Mouse (Mus musculus): ENCODE measurements around the gene Ddx19a. TPM values are rescaled to one million over a fixed set of nuclear protein-coding genes. Genes with fewer than 3 reads are reported as not detected.
"Not testable (repeated sequence)": the region's sequence is repeated elsewhere in the genome, so short reads cannot be mapped to it uniquely, and the experiment has no call there.

The Ddx19a gene
- polyA plus RNA-seq, 1 experiment from 2014 or later: 22.2 TPM

DNA sequence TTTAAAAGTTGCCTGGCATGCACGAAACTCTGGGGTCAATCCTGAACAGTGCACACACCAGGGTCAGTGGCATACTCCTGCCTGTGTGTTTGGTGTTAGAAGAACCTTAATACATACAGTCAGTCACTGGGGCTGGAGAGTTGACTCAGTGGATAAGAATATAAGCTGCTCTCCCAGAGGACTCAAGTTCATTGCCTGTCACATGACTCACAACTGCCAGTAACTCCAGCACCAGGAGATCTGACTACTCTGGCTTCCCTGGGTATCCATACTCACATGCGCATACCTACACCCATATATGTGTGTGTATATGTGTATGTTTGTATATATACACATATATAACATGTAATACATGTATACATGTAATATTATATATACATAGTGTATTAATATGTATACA lies 34.5 kb downstream of the Ddx19a start:
- no peaks in the 10 kb centered on the region for H3K27me3 ChIP-seq (ENCODE audit: insufficient read depth, poor library complexity, severe bottlenecking)
- no peaks in the 10 kb centered on the region for H3K4me1 ChIP-seq (replicated peaks)
- no peak overlapping the region for H3K4me3 ChIP-seq
- no peak overlapping the region for H3K27ac ChIP-seq
- no peak for DNase-seq (ENCODE audit: low spot score)
- WGBS: 92% methylated on average over 2 of the region's 2 CpGs
- H3K36me3 ChIP-seq: peaks cover 82% of the 10 kb centered on the region
- H3K9me3 ChIP-seq: no peaks in the 10 kb centered on the region

DNA sequence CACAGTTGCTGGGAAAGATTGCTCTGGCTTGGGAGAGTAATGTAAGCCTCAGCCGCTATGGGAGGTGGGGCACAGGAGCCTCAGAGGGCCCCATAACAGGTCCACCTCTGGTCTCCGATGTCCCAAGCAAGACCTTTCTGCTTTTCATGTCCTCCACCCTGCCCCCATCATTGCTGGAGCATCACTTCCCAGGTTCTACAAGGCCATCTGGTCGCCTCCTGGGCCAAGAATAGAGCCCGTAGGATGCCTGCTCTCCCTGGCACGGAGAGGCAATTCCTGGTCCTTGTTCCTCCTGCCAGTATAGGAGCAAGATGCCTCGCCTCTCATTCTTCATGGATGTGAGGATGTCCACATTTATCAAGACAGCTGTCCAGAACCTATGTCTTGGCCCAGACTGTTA lies 37.7 kb downstream of the Ddx19a start:
- no peak for DNase-seq (ENCODE audit: low spot score)
- peaks cover 71% of the 10 kb centered on the region for H3K36me3 ChIP-seq
- no peak overlapping the region for H3K27ac ChIP-seq
- no peak overlapping the region for H3K4me3 ChIP-seq
- no peaks in the 10 kb centered on the region for H3K27me3 ChIP-seq (ENCODE audit: insufficient read depth, poor library complexity, severe bottlenecking)
- peaks cover 4% of the 10 kb centered on the region for H3K4me1 ChIP-seq (replicated peaks)
- 97% methylated on average over 6 of the region's 6 CpGs for WGBS
- no peaks in the 10 kb centered on the region for H3K9me3 ChIP-seq

DNA sequence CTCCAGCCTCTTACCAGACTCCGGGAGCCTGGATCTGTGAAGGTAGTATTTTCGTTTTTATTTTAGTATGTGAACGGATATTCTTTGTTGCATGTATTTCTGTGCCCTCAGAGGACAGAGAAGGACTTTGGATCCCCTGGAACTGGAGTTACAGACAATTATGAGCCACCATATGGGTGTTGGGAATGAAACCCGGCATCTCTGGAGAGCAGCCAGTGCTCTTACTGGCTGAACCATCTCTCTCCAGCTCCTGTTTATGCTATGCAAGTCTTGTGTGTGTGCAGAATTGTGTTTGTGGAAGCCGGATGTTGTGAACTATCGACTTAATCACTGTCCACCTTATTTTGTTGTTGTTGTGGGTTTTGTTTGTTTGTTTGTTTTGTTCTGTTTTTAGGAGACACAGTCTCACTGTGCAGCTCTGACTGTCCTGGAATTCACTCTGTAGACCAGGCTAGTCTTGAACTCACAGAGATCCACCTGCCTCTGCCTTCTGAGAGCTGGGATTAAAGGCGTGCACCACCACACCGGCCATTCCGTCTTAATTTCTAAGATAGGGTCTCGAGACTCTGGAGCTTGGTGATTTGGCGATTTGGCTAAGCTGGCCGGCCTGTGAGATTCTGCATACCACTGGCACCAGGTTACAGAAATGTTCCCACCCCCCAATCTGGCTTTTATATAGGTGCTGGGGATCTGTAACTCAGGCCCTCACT lies 38.4 kb downstream of the Ddx19a start:
- Histone ChIP-seq H3K4me3 (no peak overlapping the region), H3K27ac (no peak overlapping the region), H3K36me3 (peaks cover 70% of the 10 kb centered on the region), H3K27me3 (ENCODE audit: insufficient read depth, poor library complexity, severe bottlenecking) (no peaks in the 10 kb centered on the region), H3K4me1 (replicated peaks) (peaks cover 4% of the 10 kb centered on the region), H3K9me3 (no peaks in the 10 kb centered on the region)
- DNase-seq (ENCODE audit: low spot score): no peak
- 94% methylated on average over 12 of the region's 12 CpGs for WGBS

DNA sequence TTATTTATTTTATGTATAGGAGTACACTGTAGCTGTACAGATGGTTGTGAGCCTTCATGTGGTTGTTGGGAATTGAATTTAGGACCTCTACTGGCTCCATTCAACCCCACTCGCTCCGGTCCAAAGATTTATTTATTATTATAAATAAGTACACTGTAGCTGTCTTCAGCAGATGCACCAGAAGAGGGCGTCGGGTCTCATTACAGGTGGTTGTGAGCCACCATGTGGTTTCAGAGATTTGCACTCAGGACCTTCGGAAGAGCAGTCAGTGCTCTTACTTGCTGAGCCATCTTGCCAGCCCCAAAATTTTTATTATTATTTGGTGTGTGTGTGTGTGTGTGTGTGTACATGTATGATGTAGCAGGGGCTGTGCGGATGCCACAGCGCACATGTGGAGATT lies 39.0 kb downstream of the Ddx19a start:
- H3K9me3 ChIP-seq; H3K27me3 ChIP-seq (ENCODE audit: insufficient read depth, poor library complexity, severe bottlenecking); H3K4me3 ChIP-seq; H3K27ac ChIP-seq; DNase-seq (ENCODE audit: low spot score); H3K4me1 ChIP-seq (replicated peaks): not testable (repeated sequence)
- WGBS: 94% methylated on average over 7 of the region's 7 CpGs
- H3K36me3 ChIP-seq: peaks cover 70% of the 10 kb centered on the region

DNA sequence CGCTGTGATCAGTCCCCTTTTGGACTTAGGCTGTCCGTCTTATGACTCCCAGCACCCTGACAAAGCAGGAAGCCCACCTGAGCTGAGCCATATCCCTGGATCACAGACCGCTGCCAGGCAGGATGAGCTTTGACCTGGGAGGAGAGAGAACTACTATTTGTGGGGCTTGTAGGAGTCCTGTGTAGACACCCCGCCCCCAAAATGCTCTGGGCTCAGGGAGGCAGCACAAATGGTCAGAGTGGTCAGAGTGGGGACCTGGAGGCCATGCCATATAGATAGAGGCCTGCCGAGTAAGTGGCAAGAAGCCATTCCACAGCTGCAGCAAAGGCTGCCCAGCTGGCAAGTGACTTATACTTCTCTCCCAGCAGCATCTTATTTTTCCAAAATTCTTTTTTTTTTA lies 39.5 kb downstream of the Ddx19a start:
- no peak overlapping the region for H3K27ac ChIP-seq
- peaks cover 4% of the 10 kb centered on the region for H3K4me1 ChIP-seq (replicated peaks)
- no peak overlapping the region for H3K4me3 ChIP-seq
- H3K9me3 ChIP-seq: no peaks in the 10 kb centered on the region
- WGBS: 94% methylated on average over 5 of the region's 5 CpGs
- peaks cover 71% of the 10 kb centered on the region for H3K36me3 ChIP-seq
- H3K27me3 ChIP-seq (ENCODE audit: insufficient read depth, poor library complexity, severe bottlenecking): no peaks in the 10 kb centered on the region
- DNase-seq (ENCODE audit: low spot score): no peak

DNA sequence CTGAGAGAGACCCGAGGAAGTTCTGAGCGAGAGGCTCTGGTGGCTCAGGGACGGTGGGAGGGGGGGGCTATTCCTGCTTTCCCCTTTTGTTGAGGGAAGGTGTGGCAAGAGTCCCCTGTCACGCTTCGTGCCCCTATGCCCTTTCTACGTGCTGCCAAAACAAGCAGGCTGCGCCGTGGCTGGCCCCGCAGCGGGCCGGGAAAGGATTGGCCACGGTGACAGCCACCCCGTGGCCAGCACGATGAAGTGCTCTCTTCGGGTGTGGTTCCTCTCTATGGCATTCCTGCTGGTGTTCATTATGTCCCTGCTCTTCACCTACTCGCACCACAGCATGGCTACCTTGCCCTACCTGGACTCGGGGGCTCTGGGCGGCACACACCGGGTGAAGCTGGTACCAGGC lies 40.1 kb downstream of the Ddx19a start:
- H3K36me3 ChIP-seq: peaks cover 70% of the 10 kb centered on the region
- H3K4me3 ChIP-seq: no peak overlapping the region
- no peak overlapping the region for H3K27ac ChIP-seq
- H3K27me3 ChIP-seq (ENCODE audit: insufficient read depth, poor library complexity, severe bottlenecking): no peaks in the 10 kb centered on the region
- no peaks in the 10 kb centered on the region for H3K9me3 ChIP-seq
- WGBS: 93% methylated on average over 19 of the region's 19 CpGs
- peaks cover 4% of the 10 kb centered on the region for H3K4me1 ChIP-seq (replicated peaks)
- no peak for DNase-seq (ENCODE audit: low spot score)

DNA sequence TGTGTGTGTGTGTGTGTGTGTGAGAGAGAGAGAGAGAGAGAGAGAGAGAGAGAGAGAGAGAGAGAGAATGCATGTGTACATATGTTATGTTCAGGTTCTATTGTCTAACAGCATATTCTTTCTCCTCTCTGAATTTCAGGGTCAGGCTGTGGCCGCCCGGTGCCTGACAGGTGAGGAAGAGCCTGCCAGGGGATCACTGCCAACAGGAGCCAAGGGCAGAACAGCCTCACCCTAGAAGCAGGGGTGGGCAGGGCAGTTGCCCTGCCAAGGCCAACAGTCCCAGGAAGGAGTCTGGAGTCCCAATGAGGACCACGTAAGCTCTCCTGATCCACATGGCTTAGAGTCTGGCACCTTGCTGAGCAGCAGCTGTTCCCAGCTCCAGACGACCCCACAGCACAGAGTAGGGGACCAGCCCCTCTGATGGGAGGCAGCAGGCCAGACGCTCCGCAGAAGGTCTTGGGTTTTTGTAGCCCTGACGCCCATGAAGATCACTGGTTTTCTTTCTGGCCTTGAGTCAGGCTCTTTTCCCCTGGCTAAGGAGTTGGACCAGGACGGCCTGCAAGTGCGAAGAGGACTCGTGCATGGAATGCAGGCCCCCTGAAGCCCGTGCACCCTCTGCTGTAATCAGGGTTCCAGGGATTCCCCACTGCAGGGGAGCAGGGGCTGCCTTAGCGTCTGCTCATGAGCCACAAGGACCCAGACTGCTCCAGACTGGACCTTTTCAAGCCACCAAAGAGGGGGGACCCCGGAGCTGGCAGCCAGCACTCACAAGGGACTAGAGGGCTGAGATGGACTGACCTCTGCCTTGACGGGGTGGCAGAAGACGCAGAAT lies 40.8 kb downstream of the Ddx19a start:
- DNase-seq (ENCODE audit: low spot score): no peak
- H3K9me3 ChIP-seq: no peaks in the 10 kb centered on the region
- H3K27me3 ChIP-seq (ENCODE audit: insufficient read depth, poor library complexity, severe bottlenecking): no peaks in the 10 kb centered on the region
- WGBS: 89% methylated on average over 15 of the region's 15 CpGs
- H3K27ac ChIP-seq: no peak overlapping the region
- peaks cover 69% of the 10 kb centered on the region for H3K36me3 ChIP-seq
- H3K4me1 ChIP-seq (replicated peaks): peaks cover 4% of the 10 kb centered on the region
- no peak overlapping the region for H3K4me3 ChIP-seq

DNA sequence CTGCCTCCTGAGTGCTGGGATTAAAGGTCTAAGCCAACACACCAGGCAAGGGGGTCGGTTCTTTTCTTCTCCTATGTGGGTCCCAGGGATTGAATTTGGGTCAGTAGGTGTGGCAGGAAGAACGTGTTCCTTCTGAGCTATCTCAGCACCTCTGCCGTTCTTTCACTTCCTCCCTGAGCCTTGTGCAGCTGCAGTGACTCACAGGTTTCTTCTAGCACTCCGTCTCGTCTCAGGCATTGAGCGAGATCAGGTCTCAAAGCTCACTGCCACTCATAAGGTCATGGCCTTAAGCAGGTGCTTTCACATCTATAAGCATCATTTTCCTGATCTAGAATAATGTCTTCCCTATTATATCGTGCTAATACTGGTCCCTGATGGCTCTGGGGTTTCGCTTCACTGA lies 42.8 kb downstream of the Ddx19a start:
- Histone ChIP-seq H3K27me3 (ENCODE audit: insufficient read depth, poor library complexity, severe bottlenecking) (no peaks in the 10 kb centered on the region), H3K4me3 (no peak overlapping the region), H3K27ac (no peak overlapping the region), H3K36me3 (peaks cover 62% of the 10 kb centered on the region), H3K9me3 (no peaks in the 10 kb centered on the region), H3K4me1 (replicated peaks) (peaks cover 7% of the 10 kb centered on the region)
- WGBS: 83% methylated on average over 8 of the region's 8 CpGs
- no peak for DNase-seq (ENCODE audit: low spot score)

DNA sequence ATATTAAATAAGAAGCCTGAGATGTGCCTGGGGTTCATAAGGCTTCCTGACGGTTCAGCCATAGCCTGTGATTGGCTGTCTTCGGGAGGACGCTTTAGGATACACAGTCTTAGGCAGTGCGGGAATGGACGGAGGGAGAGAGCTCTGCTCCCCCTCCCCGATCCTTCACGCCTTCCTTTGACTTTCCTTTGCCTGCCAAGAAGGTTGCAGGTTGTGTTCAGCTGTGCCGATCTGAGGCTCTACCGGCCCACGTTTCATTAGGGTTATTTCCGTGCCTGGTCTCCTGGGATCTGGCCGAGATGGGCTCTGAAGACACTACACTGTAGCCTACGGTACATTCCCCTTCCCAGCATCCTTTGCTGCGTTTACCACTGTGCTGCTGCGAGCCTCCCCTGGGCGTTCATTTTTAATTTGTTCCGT lies 47.5 kb downstream of the Ddx19a start:
- peaks cover 28% of the 10 kb centered on the region for H3K36me3 ChIP-seq
- WGBS: 90% methylated on average over 17 of the region's 17 CpGs
- no peak overlapping the region for H3K27ac ChIP-seq
- H3K9me3 ChIP-seq: no peaks in the 10 kb centered on the region
- H3K4me3 ChIP-seq: no peak overlapping the region
- no peaks in the 10 kb centered on the region for H3K27me3 ChIP-seq (ENCODE audit: insufficient read depth, poor library complexity, severe bottlenecking)
- no peak for DNase-seq (ENCODE audit: low spot score)
- peaks cover 3% of the 10 kb centered on the region; the same call in 1 of the 2 replicates for H3K4me1 ChIP-seq (replicated peaks)

DNA sequence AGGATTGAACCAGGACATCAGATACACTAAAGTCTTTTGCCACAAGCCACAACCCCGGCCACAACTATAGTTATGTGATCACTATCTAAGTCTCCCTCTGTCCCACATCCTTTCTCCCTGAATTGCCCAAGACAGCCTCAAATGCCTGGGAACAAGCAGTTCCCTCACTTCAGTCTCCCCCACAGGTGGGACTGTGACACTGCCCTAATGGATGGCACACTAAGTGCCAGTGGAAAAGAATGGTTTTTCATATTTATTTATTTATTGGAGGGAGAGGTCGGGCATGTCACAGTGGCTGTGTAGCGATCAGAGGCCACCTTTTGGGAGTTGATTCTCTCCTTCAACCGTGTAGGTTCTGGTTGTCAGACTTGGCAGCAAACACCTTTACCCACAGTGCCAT lies 51.9 kb downstream of the Ddx19a start:
- WGBS: 81% methylated on average over 4 of the region's 4 CpGs
- H3K36me3 ChIP-seq: 0 out of 2 replicates have a peak, but pooled peaks cover 3% of the 10 kb centered on the region
- H3K4me3 ChIP-seq: no peak overlapping the region

DNA sequence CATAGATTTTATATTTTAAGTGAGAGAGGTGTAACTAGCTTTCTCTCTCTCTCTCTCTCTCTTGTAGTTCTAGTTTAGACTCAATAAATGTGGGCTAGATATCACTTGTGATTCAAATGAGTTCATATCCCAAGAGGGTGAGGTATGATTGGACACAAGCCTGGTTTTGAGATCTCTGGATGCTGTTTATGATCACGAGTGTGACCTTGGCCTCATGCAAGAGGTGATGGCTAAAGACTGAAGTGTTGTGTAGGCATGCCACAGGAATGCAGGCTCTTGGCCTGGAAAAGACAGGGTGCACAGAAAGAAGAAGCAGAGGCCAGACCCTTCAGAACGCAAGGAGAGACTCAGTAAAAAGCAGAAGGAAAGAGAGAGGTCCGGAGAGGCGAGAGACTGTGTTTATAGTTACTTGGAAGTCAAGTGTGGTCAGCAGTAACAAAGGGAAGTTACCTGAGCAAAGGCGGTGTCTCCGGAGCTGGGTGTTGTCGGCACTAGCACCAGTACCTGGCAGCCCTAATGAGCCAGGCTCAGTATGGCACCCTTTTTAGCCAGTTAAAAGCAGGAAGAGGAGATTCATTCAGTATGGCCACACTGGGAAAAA lies 53.2 kb downstream of the Ddx19a start:
- no peaks in the 10 kb centered on the region for H3K9me3 ChIP-seq
- WGBS: 90% methylated on average over 7 of the region's 7 CpGs
- H3K4me1 ChIP-seq (replicated peaks): peaks cover 16% of the 10 kb centered on the region
- H3K4me3 ChIP-seq: no peak overlapping the region
- no peak for DNase-seq (ENCODE audit: low spot score)
- H3K27me3 ChIP-seq (ENCODE audit: insufficient read depth, poor library complexity, severe bottlenecking): no peaks in the 10 kb centered on the region
- H3K36me3 ChIP-seq: 0 out of 2 replicates have a peak, but pooled peaks cover 3% of the 10 kb centered on the region
- H3K27ac ChIP-seq: no peak overlapping the region

More for the DNA sequence above, 51.9 kb downstream of the Ddx19a start:
- Histone ChIP-seq H3K4me1 (replicated peaks) (peaks cover 18% of the 10 kb centered on the region), H3K27ac (no peak overlapping the region), H3K27me3 (ENCODE audit: insufficient read depth, poor library complexity, severe bottlenecking) (no peaks in the 10 kb centered on the region), H3K9me3 (no peaks in the 10 kb centered on the region)
- DNase-seq (ENCODE audit: low spot score): no peak

DNA sequence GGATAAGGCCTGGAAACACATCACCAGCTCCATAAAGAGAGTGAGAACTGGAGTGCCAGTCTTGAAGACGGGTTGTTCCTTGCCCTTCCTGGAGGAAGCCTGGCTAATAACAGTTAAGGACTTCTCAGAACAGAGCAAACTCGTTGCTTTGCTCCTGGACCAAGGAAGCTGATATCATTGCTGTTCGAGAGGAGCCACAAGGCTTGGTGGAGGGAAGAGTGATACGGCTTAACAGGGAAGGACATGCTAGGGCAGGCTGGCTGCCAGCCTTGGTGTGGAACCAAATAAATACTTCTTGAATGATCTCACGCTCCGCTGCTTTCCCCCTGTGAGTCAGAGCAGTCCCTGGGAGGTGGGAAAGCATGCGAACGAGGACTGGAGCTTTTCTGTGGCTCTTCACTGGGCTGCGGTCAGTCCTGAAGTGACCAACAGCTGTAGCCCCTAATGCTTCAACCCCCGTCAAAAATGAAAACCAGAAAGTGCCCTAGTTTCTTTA lies 56.1 kb downstream of the Ddx19a start:
- Histone ChIP-seq H3K27me3 (ENCODE audit: insufficient read depth, poor library complexity, severe bottlenecking) (no peaks in the 10 kb centered on the region), H3K4me1 (replicated peaks) (peaks cover 16% of the 10 kb centered on the region), H3K36me3 (peaks cover 9% of the 10 kb centered on the region; the same call in 1 of the 2 replicates), H3K27ac (no peak overlapping the region), H3K9me3 (no peaks in the 10 kb centered on the region), H3K4me3 (no peak overlapping the region)
- 72% methylated on average over 10 of the region's 10 CpGs for WGBS
- DNase-seq (ENCODE audit: low spot score): peak; percentile 11
